Mouse (Mus musculus) myocyte (in vitro differentiated cells): ENCODE data around the gene Gm17349.

Source experiments
- E2F4 ChIP-seq: IDR thresholded peaks from one replicate; pipeline ENCODE4 v1.6.1; 2011; ENCODE audit warnings: mild to moderate bottlenecking, control low read depth, moderate library complexity; ENCODE audit not compliant: insufficient read depth
- MAX ChIP-seq: IDR thresholded peaks from one replicate; pipeline ENCODE4 v1.6.1; 2011; ENCODE audit warnings: low read depth, mild to moderate bottlenecking, control low read depth
- POLR2A ChIP-seq: IDR thresholded peaks from one replicate; pipeline ENCODE4 v1.6.1; 2011; ENCODE audit warnings: low read depth, mild to moderate bottlenecking, control low read depth, moderate library complexity; ENCODE audit not compliant: insufficient read length
- USF1 ChIP-seq: IDR thresholded peaks from one replicate; pipeline ENCODE4 v1.6.1; 2011; ENCODE audit warnings: low read depth, mild to moderate bottlenecking, control low read depth, moderate library complexity

GRCm38 (mm10) chr15:99661121-99661830, 44.0 kb downstream of the Gm17349 start:
- TF ChIP-seq E2F4 (no peak), MAX (no peak), USF1 (no peak), POLR2A (no peak)
